Mouse (Mus musculus) forebrain, embryonic 16.5 days (tissue): ENCODE measurements around the gene Tmem174. TPM values are rescaled to one million over a fixed set of nuclear protein-coding genes. Genes with fewer than 3 reads are reported as not detected.

Source experiments
- ATAC-seq: fragments of 200-750 bp; cut with Nextera tagmentation; 2 replicates; pipeline ENCODE4 v1.8.0; 2017; ENCODE audit warnings: mild to moderate bottlenecking, moderate library complexity
- H3K27ac ChIP-seq: fragments of 300-500 bp; sonication (generic); 2 replicates; pipeline ENCODE4 v1.5.1; 2014; ENCODE audit warnings: low read length, control low read depth
- H3K27me3 ChIP-seq: fragments of 300-500 bp; sonication (generic); replicated peaks from 2 replicates; pipeline ENCODE4 v1.6.1; 2014; ENCODE audit warnings: low read length; ENCODE audit not compliant: control insufficient read depth, insufficient read depth
- H3K36me3 ChIP-seq: fragments of 300-500 bp; sonication (generic); 2 replicates; pipeline ENCODE4 v1.6.1; 2014; ENCODE audit not compliant: control insufficient read depth, insufficient read depth
- H3K4me1 ChIP-seq: fragments of 300-500 bp; sonication (generic); replicated peaks from 2 replicates; pipeline ENCODE4 v1.6.1; 2014; ENCODE audit warnings: low read length; ENCODE audit not compliant: control insufficient read depth, insufficient read depth
- H3K4me2 ChIP-seq: fragments of 300-500 bp; sonication (generic); 2 replicates; pipeline ENCODE4 v1.6.1; 2014; ENCODE audit warnings: mild to moderate bottlenecking, low read length, control low read depth
- H3K4me3 ChIP-seq: fragments of 300-500 bp; sonication (generic); replicated peaks from 2 replicates; pipeline ENCODE4 v1.5.1; 2014; ENCODE audit warnings: mild to moderate bottlenecking, low read length, control low read depth
- H3K9ac ChIP-seq: fragments of 300-500 bp; sonication (generic); replicated peaks from 2 replicates; pipeline ENCODE4 v1.6.1; 2014; ENCODE audit warnings: low read depth, low read length, control low read depth
- H3K9me3 ChIP-seq: fragments of 300-500 bp; sonication (generic); 2 replicates; pipeline ENCODE4 v1.6.1; 2016; ENCODE audit warnings: low read length; ENCODE audit not compliant: control insufficient read depth
- WGBS: fragments of 180-500 bp; shearing (Covaris S2); extraction: QIAGEN DNeasy Blood & Tissue Kit; methylation state at CpG from one replicate; pipeline ENCODE4 v1.1.7; 2014; 5-methylcytosine and 5-hydroxymethylcytosine counted together
- polyA plus RNA-seq: library from polyadenylated mRNA; unstranded; fragments of >200 nt; fragmentation: Nextera tagmentation; extraction: Ambion mirVana; gene quantifications from 2 replicates; pipeline ENCODE4 v1.2.1, GENCODE M21; 2015

Tmem174 gene
- polyA plus RNA-seq, 1 experiment from 2014 or later = not detected

- Histone ChIP-seq H3K9ac (peak overlapping the region; percentile 47; the same call in 1 of the 2 replicates), H3K4me1 (peaks cover 6% of the 10 kb centered on the region), H3K9me3 (no peaks in the 10 kb centered on the region), H3K27me3 (peaks cover 56% of the 10 kb centered on the region), H3K4me2 (peak overlapping the region; percentile 69), H3K4me3 (peak overlapping the region; percentile 44), H3K27ac (no peak overlapping the region), H3K36me3 (no peaks in the 10 kb centered on the region)
- ATAC-seq = peak; percentile 77
- WGBS = 2% methylated on average over 35 of the region's 35 CpGs
Observed at GRCm38 (mm10) chr13:98588951-98589501, 48.2 kb downstream of the Tmem174 start.

DNA sequence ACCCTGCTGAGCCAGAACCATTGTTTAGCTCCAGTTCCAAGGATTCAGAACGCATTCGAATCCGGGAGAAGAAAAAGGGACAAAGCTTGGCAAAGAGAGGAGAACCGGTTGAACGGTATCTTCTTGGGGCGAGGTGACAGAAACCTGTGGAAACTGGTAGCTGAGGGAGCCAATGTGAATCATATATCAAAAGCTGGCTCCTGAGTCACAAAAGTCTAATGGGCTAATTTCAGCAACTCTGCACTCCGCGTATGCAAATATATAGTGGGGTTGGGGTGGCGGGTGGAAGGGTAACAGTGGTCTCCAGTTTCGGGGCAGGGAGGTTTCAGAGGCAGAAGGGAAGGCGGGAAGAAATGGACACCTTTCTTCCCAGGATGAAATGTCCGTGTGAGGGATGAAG, 48.7 kb downstream of the Tmem174 start:
- peaks cover 61% of the 10 kb centered on the region for H3K27me3 ChIP-seq
- peak; percentile 31 for ATAC-seq
- peak overlapping the region; percentile 69 for H3K4me2 ChIP-seq
- H3K9ac ChIP-seq = peak overlapping the region; percentile 47; the same call in 1 of the 2 replicates
- H3K4me1 ChIP-seq = peaks cover 6% of the 10 kb centered on the region
- H3K36me3 ChIP-seq = no peaks in the 10 kb centered on the region
- H3K9me3 ChIP-seq = no peaks in the 10 kb centered on the region
- H3K27ac ChIP-seq = no peak overlapping the region
- 3% methylated on average over 12 of the region's 12 CpGs for WGBS
- peak overlapping the region; percentile 44 for H3K4me3 ChIP-seq

DNA sequence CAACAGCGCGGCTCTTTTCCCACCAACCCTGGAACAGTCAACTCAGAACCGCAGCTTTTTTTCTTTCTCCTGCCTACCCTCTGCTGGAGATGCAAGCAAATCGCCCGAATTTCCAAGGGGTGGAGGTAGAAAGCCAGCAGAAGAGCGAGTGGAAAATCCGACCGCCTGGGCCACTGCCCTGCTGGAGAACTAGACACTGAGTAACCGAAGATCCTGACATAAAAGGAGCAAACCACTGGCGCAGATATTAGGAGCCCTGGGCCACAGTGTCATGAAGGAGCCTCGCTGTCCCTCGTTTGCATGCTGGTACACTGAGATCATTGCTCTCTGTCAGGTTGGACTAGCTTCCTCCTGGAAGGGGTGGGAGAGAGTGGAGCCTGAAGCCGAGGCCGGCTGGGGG, 49.6 kb downstream of the Tmem174 start:
- no peak overlapping the region for H3K4me3 ChIP-seq
- no peak overlapping the region for H3K9ac ChIP-seq
- H3K4me1 ChIP-seq = peaks cover 6% of the 10 kb centered on the region
- no peaks in the 10 kb centered on the region for H3K36me3 ChIP-seq
- H3K27ac ChIP-seq = no peak overlapping the region
- H3K4me2 ChIP-seq = no peak overlapping the region
- no peaks in the 10 kb centered on the region for H3K9me3 ChIP-seq
- under 1% methylated on average over 14 of the region's 14 CpGs for WGBS
- peaks cover 65% of the 10 kb centered on the region for H3K27me3 ChIP-seq
- ATAC-seq = no peak

GRCm38 (mm10) chr13:98586817-98587575, 50.2 kb downstream of the Tmem174 start:
- H3K9ac ChIP-seq = no peak overlapping the region
- no peaks in the 10 kb centered on the region for H3K9me3 ChIP-seq
- no peak overlapping the region for H3K27ac ChIP-seq
- ATAC-seq = no peak
- peaks cover 68% of the 10 kb centered on the region for H3K27me3 ChIP-seq
- 25% methylated on average over 17 of the region's 17 CpGs for WGBS
- no peak overlapping the region for H3K4me2 ChIP-seq
- no peak overlapping the region for H3K4me3 ChIP-seq
- H3K4me1 ChIP-seq = peaks cover 6% of the 10 kb centered on the region
- no peaks in the 10 kb centered on the region for H3K36me3 ChIP-seq

Other genes starting within 250 kb of the Tmem174 start
- gene Gm10320, start 145.4 kb downstream of the Tmem174 start, polyA plus RNA-seq = 0.60 and 1.3 TPM in 2 replicates
- not detected in 2 replicates for gene Tmem171, start 57.4 kb upstream of the Tmem174 start, polyA plus RNA-seq
- 29.6 and 31.8 TPM in 2 replicates for gene Fcho2, start 178.0 kb upstream of the Tmem174 start, polyA plus RNA-seq